Mouse (Mus musculus) heart, postnatal 0 days (tissue): ENCODE results near the gene Dennd5b.

Experiments
- CTCF ChIP-seq: IDR thresholded peaks from 2 replicates; pipeline ENCODE4 v1.5.1; 2016; ENCODE audit warnings: antibody characterized with exemption, control low read depth, low read depth
- EP300 ChIP-seq: IDR thresholded peaks from 2 replicates; pipeline ENCODE4 v1.6.1; 2016; ENCODE audit warnings: antibody characterized with exemption, low read depth

- TF ChIP-seq CTCF (no peak), EP300 (no peak)
Measured at GRCm38 (mm10) chr6:149135631-149136030, 34.2 kb upstream of the Dennd5b start.
